Mouse (Mus musculus): ENCODE results near the gene Ubxn10. TPM values are rescaled to one million over a fixed set of nuclear protein-coding genes. Genes with fewer than 3 reads are reported as not detected.

Gene Ubxn10
- total RNA-seq, 2 experiments from 2014 or later, result 1.5 to 2.7 TPM

DNA sequence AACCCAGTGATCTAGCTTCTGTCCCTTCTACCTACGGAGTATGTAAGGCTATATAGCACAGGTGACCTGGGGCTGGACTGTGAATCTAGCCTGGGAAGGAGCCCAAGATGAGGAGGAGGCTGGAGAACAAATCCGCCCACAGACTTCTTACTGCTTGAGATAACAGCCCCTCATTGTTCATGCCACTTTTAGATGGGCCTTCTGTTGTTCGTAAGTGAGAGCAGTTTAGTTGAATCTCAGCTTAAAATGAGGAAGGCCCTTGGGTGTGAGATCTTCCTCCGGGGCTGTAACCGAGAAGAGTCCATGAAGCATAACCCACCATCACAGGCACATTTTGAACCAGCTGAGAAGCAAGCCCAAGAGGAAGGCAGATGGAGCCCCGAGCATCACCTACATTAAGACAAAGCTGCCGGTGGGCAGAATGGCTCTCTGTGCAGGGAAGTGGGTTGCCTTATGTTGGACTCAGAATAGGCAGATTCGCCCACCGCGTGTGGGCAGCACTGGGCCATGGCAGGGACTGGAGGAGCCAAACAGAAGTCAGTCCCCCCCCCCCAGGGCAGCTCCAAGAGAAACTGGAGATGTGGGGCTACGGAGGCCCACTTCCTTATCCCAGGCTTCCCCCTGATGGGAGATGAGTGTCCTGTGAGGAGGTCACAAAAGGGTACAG, 76.9 kb downstream of the Ubxn10 start:
- no peak for DNase-seq (ENCODE audit: low spot score in 2 of 2)

Other genes starting within 250 kb of the Ubxn10 start
- gene Vwa5b1, start 101.3 kb downstream of the Ubxn10 start, total RNA-seq (2021), result 1 to 10 TPM; 1.6 to 3.0 TPM
- gene Pla2g2c, start 12.4 kb downstream of the Ubxn10 start, total RNA-seq (2021), result under 1 TPM in 1 of 2 experiments, not detected in 1; 0.28 TPM
- gene Pla2g2f, start 20.5 kb upstream of the Ubxn10 start, total RNA-seq (2021), result under 1 TPM; 0.16 to 0.60 TPM
- under 1 TPM in 1 of 2 experiments, not detected in 1; 0.29 TPM for gene Pla2g2d, start 38.6 kb upstream of the Ubxn10 start, total RNA-seq (2021)
- gene Pla2g5, start 126.3 kb upstream of the Ubxn10 start, total RNA-seq (2021), result 1 to 10 TPM; 1.3 to 3.1 TPM
- gene Gm13030, start 136.8 kb upstream of the Ubxn10 start, total RNA-seq (2021), result not detected
- not detected for gene Pla2g2e, start 140.8 kb upstream of the Ubxn10 start, total RNA-seq (2021)
- 10 to 100 TPM; 10.7 to 11.5 TPM for gene Otud3, start 176.8 kb upstream of the Ubxn10 start, total RNA-seq (2021)
- not detected for gene Rnf186, start 229.9 kb upstream of the Ubxn10 start, total RNA-seq (2021)
- 1 to 10 TPM; 2.1 to 3.0 TPM for gene Tmco4, start 235.7 kb upstream of the Ubxn10 start, total RNA-seq (2021)

All from layer of hippocampus, postnatal 14 days (tissue).